Mouse (Mus musculus): ENCODE measurements around the gene Rnf182. TPM values are rescaled to one million over a fixed set of nuclear protein-coding genes. Genes with fewer than 3 reads are reported as not detected.

Gene Rnf182
- under 1 TPM; 0.17 to 0.22 TPM for total RNA-seq (2021)

DNA sequence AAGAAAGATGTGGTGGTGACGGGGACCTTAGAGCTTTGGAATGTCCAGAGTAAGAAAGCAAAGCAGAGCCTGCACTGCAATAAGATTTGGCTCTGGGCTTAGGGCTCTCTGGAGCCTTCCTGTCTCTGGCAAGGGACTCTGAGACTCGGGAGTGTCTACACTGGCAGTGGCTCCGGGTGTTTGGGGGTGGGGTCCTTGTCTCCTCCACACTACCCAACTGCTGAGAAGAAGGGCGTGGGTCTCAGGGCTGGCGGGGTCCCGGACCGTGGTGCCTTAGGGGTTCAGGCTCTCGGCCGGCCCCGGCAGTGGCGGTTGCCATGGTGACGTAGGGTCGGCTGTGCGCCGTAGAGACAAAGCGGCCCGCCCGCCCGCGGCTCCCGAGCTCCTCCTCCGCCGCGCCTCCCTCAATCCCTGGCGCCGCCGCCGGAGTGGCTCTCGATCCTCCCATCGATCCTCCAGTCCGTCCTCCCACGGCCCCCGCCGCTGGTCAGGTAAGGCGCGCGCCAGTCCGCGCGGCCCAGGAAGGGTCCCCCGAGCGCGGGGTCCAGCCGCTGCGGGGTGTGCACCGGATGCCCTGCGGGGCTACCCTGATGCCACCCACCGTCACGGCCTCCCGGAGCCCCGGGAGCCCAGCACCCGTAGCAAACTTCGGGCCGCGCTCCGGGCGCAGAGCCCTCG lies at the start of gene Rnf182:
Rnf182 (plus strand) TSS at position 134 of the 678 bp plus-strand sequence.
- peak; percentile 69 to 70 for DNase-seq
- intact Hi-C loops (cut with DNase I): no loop called here

DNA sequence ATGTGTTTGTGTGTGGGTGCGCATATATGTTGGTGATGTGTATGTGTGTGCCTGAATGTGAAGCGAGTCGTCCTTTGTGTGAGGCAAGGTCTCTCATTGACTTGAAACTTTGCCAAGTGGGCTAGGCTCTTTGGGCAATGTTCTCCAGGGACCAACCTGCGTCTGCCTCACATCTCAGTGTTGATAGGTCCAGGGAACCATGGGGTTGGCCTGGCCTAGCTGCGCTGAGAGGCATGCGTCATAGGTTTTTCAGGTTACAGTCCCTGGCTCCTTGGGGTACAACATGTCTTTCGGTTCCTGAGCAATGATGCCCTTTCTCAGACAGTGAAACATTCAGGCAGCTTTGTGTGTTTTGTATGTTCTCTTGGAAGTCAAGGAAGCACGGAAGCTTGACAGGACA lies 49.3 kb upstream of the Rnf182 start:
- no peak for DNase-seq
- intact Hi-C loops (cut with DNase I): no loop called here

DNA sequence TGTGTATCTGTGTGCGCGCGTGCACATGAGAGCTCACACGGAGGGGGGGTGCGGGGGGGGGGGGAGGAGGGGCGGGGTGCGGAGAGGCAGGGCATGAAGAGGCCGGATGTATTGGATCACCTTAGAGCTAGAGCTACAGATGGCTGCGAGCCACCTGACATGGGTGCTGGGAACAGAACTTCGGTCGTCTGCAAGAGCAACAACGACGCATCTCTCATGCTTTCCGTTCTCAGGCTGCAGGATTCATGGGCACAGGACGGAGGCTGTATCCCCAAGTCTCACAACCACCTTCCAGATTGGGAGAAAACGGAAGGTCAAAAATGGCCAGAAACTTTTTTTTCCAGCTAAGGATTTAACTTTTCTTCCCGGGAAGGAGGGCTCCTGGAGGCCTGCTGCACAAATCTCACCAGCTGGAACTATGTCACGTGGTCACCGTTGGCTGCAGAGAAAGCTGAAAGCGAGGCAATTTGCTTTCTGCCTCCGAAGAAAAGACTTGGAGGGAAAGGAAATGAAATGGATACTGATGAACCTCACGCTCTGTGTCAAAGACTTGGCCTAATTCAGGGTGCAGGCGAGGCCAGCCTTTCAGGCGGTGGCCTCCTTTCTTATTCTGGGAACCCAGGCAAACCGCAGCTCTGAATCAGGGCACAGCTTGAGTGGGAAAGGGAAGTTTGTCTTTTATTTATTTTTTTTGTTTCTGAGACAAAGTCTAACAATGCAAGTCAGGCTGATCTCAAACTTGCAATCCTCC lies 48.2 kb upstream of the Rnf182 start:
- intact Hi-C loops (cut with DNase I): no loop called here
- DNase-seq: peak in 1 of 2 experiments; percentile 43

DNA sequence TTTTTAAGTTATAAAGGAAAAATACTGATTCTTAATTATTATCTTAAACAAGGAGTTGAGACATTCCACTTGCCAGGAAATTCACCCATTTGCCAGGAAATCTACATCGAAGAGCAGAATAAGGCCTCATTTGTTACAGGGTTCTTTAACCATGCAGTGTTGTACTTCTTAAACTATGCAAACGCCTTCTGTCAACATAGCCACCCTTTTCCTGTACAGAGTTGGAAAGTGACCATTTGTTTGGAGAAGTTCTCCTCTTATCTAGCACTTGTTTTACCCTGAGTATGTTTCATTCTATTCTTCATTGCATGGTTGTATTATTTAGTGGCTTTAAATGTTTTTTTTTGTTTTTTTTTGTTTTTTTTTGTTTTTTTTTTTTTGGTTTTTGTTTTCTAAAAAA lies 41.5 kb upstream of the Rnf182 start:
- intact Hi-C loops (cut with DNase I): no loop called here
- DNase-seq: no peak

DNA sequence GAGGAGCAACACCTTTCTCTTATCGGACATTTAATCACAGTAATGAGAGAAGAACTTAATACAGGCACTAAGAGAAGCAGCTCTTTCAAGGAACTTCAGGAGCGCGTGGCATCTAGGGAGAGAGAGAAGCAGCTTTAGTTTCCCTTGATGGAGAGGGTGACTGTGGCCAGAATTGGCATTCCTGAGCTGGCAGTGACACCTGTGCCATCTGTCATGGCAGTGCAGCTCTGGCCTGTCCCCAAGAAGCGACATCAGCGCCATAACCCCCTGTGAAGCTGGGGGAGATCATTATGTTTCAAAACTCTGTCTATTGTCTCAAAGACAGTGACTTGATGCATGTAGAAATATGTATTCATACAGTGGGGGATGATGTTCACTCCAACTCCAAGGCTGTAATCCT lies 40.1 kb upstream of the Rnf182 start:
- intact Hi-C loops (cut with DNase I): no loop called here
- no peak for DNase-seq

DNA sequence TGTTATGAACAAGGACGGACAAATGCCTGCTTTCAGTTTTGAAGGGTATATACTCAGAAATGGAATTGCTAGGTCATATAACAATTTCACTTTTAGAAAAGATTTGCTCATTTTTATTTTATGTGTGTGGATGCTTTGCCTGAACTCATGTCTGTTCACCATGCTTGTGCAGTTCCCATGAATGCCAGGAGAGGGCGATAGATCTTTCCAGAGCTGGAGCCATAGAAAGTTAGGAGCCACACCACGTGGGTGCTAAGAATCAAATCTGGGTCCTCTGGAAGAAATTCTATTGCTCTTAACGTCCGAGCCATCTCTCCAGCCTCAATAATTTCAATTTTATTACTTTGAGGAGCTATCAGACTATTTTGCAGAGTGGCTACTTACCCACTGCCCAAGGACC lies 38.3 kb upstream of the Rnf182 start:
- intact Hi-C loops (cut with DNase I): no loop called here
- no peak for DNase-seq

DNA sequence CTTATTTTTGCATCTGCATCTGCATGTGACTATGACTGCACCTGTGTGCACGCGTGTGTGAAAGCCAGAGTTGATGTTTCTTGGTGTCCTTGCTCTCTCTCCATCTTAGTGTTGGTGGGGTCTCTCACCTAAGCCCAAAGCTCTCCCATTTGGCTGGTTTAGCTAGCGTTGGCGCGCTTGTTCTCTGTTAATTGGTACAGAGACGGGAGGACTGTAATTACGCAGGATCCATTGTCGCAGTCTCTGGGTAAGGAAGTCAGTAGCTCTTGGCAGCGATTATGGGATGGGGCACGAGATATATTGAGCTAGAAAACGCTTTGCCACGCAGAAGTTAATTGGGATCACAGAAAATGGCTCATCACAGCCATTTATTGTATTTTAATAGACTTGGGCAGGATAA lies 37.7 kb upstream of the Rnf182 start:
- intact Hi-C loops (cut with DNase I): no loop called here
- no peak for DNase-seq

DNA sequence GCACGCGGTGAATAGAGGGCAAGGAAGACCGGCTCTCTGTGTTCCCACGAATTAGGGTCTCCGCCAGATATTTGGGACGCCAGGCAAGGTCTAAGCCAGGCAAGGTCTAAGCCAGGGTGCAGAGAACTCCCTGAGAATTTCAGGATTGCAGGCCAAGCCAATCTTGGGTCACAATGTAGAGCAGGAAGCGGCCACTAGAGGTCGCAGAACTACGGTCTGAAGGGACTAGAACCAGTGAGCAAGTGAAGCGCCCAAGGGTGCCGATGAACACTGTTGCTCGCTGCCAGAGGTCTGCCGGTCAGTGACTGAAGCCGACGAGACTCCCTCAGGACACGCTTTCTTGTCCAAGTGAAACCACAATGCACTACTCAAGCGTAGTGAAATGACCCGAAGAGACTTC lies 35.8 kb upstream of the Rnf182 start:
- intact Hi-C loops (cut with DNase I): no loop called here
- DNase-seq: peak; percentile 56 to 72

DNA sequence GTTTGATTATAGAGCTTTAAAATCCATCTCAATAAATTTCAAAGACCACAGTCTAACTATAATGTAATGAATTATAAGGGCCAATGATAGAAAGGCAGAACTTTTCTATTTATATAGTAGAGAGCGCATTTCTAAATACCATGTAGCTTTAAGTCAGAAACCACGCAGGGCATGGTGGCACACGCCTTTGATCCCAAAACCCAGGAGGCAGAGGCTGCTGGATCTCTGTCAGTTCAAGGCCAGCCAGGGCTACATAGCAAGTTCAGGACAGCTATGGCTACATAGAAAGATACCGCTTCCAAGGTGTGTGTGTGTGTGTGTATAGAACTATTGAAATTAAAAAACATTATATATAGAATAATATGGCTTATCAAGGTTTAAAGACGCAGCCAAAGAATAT lies 34.8 kb upstream of the Rnf182 start:
- intact Hi-C loops (cut with DNase I): no loop called here
- no peak for DNase-seq

DNA sequence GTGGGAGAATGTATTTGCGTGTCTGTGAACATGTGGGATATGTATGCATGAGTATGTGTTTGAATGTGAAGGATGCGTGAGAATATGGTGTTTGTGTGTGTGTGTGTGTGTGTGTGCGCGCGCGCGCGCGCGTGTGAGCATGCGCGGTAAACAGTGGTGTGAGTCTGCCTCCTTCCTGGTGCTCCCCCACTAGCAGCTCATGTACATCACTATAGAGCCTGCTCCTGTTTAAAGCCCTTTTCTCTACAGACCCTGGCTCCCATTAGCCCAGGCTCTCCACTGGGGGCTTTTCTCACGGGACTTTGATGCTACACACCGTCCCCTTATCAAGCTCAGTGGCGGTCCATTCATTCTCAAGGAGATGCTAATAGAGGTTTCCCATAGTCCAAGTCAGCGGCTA lies 32.5 kb upstream of the Rnf182 start:
- intact Hi-C loops (cut with DNase I): no loop called here
- DNase-seq: no peak

DNA sequence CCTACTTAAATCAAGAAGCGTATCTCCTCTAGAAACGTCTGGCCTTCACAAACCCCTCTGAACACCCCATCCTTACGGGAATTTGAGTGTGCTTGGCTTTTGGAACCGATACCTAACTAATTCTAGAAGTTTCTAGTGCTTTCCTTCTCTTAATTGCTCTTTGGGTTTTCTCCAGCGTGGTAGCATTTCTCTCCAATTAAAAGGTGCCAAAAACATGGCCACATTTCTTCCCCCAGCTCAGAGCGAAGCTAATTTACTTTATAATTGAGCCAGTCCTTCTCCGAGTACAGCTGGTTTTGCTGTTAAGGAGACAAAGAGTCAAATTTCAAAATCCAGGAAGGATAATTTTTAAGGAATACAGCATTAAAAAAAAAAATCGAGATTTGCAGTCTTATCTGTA lies 32.0 kb upstream of the Rnf182 start:
- intact Hi-C loops (cut with DNase I): no loop called here
- no peak for DNase-seq

DNA sequence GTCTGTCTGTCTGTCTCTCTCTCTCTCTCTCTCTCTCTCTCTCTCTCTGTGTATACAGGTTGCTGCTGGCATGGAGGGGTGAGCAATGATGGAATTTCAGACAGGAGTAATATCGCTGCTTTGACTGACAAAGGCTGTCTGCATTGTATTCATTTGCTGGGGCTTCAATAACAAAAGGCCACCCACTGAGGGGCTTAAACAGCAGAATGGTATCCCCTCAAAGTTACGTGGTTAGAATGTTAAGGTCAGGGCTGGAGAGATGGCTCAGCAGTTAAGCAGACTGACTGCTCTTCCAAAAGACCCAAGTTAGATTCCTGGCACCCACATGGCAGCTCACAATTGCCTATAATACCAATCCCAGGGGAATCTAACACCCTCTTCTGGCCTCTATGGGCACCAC lies 30.2 kb upstream of the Rnf182 start:
- DNase-seq: no peak
- intact Hi-C loops (cut with DNase I): no loop called here

DNA sequence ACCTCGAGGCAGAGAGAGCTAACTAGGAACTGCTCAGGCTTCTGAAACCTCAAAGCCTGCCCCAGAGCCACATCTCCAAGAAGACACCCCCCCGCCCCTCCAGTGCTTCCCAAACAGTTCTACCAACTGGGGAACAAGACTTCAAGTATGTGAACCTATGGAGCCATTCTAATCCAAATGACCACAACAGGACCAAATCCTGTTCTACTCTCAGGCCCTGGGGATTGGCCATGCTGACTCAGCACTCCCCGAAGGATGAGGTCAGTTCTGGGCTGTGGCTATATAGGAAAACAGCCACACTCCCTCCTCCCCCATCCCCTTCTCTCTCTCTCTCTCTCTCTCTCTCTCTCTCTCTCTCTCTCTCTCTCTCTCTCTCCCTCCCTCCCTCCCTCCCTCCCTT lies 28.5 kb upstream of the Rnf182 start:
- intact Hi-C loops (cut with DNase I): no loop called here
- DNase-seq: no peak

DNA sequence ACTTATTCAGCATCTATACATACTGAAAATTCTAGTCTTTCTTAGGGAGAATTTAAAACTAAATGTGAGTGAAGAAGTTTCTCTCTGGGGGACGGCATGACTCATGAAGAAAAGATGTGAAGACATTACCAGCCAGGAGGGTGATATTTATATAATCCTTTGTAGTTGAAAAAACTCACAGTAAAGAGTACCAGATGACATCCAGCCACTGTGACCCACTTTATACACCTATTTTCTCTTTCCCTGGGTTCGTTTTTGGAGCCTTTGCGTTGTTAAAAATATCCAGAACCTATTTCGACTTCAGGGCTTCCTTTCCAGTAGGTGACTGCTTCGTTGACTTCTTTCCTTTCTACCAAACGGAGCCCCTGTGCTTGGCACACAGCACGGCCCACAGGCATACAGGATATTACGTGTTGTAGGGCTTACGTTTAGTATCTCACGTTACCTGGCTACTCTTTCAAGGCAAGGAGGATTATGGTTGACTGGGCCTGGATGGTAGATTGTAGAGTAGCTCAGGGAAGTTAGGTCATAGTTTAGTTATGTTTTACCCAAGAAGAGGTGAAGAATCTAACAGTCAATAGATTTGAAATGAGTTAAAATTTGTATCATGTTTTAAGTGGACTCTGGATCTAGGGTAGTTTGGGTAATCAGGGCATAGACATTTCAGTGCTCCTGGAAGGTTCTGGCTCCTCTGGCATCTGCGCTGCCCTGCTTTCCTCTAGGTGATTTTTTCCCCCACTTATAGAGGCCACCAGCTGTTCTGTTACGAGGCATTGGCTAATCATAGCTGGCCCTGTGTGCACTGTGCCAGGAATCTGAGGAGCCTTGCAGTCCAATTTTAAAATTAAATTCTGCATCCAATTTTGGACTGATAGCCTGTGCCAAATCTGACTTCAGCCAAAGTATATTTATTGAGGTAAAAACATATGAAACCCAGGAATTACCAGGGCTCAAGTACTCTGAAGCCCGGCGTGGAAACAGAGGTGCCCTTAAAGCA lies 27.4 kb upstream of the Rnf182 start:
- intact Hi-C loops (cut with DNase I): no loop called here
- peak; percentile 41 to 48 for DNase-seq

DNA sequence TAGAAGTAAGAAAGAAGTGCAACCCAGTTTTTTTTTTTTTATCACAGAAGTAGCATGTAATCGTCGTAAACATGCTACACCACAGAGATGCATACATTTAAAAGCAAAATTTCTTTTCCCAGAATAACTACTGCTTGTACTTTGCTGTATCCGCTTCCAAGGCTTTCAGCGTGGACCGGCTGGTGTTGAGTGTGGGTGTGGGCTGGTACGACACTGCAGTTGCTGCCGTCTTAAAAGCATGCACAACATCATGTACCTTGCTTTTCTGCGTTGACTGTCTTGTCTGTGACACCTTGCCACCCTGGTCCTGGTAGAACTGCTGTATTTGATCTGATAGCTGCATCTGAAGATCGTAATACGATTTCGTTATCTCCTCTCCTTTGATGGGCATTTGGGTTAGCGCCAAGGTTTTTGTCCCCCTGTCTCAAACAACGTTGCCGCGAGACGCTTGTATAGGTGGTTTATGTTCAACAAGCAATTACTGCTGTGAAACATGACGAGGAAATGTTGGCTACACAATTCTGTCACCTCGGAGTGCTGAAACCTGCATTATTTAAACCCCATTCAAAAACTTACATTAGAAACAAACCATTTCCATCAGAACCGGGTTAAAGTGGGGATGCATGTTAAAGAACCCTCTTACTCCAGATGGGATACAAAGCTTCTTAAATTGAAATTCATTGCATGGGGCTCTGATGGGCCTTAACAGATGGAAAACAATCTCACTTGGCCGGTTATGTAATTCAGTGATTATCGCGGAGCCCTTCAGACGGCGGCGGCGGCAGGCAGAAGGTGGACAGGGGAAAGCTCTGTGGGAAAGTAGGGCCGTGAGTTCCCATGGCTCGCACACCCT lies 23.5 kb upstream of the Rnf182 start:
- intact Hi-C loops (cut with DNase I): loop anchor here (10.0 kb wide), 1 partner anchor 1383 kb away; no protein-coding TSS in a partner anchor

DNA sequence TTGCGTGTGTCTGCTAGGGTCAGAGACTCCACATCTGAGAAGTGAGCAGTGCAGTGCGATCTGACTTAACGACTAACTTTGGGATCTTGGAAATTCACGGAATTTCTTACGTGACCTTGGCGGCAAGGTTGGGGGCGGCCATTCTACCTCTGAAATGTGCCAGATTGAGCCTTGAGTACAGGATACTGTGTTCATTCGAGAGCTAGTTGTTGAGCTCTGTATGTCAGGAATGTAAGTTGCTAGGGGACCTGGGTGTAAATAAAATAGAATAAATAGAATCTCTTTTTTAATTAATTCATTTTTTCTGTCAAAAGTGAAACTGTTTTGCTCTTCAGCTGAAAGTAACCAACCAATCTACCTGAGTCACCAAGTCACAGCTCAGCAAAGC lies 22.8 kb upstream of the Rnf182 start:
- intact Hi-C loops (cut with DNase I): loop anchor here (10.0 kb wide), 1 partner anchor 1382 kb away; no protein-coding TSS in a partner anchor
- no peak for DNase-seq

More for the DNA sequence above, 23.5 kb upstream of the Rnf182 start:
- no peak for DNase-seq

DNA sequence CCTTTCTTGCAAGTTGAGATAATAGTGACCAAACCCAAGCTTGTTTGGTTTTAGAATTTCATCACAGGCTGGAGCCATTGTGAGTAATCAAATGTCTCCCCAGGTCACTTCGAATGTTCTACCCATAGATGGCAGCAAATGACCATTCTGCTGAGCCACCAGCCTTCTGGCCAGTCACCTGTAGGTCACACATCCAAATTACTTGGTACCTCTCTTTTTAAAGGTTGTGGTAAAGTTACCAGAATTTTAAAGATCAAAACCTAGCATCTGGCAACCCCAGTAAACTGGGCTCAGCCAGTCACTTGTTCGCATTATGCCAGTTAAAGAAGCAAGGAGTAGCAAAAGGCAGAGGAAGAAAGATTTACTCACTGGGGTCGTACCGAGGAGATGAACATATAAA lies 19.6 kb upstream of the Rnf182 start:
- intact Hi-C loops (cut with DNase I): loop anchor here (1.0 to 10.0 kb wide), 3 partner anchors 129 to 1379 kb away; no protein-coding TSS in a partner anchor
- DNase-seq: peak; percentile 75 to 80

DNA sequence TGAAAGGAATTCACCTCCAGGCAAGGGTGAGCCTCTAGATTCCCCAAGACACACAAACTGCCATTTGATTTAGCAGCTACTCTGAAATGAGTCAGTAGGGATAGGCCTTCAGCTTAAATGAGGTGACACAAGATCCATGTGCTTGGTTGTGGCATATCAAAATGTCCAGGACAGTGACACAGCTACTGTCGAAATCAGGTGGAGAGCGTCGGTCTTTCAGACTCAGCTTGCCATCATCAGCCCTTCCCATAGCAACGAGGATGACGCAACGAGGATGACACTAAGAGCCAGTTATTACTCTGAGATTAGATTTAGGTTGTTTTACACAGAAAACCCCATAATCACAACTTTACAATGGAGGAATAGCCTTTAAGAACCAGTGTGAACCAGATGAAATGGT lies 14.5 kb upstream of the Rnf182 start:
- intact Hi-C loops (cut with DNase I): loop anchor here (5.0 kb wide), 1 partner anchor 76 kb away; no protein-coding TSS in a partner anchor
- DNase-seq: no peak

DNA sequence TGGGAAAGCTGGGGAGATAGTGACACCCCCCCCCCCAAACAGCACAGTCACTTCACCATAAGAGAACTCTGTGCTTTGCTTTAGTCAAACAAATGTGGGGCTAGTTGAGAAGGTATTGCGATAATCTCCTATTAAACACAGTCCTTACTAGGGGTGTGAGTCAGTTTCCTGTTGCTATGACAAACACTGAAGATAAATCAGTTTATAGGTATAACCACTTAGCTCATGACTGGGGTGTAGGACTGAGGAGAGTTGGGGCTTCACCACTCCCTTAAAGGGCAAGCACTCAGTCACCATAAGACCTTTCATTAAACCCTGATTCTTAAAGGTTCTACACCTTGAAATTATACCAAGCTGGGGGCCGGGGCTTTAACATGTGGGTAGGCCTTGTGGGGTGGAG lies 13.1 kb upstream of the Rnf182 start:
- intact Hi-C loops (cut with DNase I): loop anchor here (5.0 kb wide), 1 partner anchor 75 kb away; no protein-coding TSS in a partner anchor
- DNase-seq: no peak

DNA sequence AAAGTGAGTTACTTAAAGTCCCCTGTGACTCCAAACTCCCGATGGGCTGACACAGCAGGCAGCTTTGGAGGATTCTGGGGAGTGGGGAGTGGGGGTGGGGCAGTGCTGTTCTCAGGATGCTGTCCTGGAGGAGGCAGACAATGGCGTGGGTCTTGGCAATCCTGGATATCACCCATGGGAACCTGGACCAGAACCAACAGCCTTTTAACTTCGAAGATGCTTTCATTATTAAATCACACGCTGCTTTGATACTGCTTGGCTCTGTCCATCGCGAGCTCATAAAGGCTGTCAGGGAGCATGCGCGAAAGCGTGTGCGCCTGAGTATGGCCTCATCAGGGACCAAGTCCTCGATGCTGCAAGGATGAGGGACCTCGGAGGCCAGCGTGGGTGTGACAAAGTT lies 12.5 kb upstream of the Rnf182 start:
- intact Hi-C loops (cut with DNase I): loop anchor here (5.0 kb wide), 1 partner anchor 74 kb away; no protein-coding TSS in a partner anchor
- DNase-seq: peak; percentile 34 to 42

Data from heart, postnatal 10 days (tissue).